Mouse (Mus musculus) R1 (cell line): Measurements from ENCODE around the gene Epor.
A peak's percentile ranks its signal among the peaks of the same experiment; 100 is the strongest.

Experiments
- DNase-seq: peaks from one replicate; pipeline ENCODE4 v3.0.0-alpha.2; 2018; ENCODE audit warnings: low read depth, low spot score

Gene Epor

DNA sequence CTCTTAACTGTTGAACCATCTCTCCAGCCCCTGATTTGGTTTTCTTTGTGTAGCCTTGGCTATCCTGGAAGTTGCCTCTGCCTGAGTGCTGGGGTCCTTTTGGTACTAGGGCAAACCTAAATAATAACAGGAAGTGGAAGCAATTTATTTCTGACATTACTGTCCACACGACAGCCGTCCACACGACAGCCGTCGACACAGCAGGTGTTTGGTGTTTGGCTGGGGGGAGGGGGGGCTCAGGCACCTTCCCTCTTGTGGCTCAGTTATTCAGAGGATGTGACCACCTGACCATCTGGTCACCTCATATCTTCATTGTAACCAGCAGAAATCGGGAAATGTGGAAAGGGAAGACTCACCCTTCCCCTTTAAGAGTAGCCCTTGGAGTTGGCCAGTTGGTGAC is 5.6 kb upstream of the Epor start:
- DNase-seq = no peak

DNA sequence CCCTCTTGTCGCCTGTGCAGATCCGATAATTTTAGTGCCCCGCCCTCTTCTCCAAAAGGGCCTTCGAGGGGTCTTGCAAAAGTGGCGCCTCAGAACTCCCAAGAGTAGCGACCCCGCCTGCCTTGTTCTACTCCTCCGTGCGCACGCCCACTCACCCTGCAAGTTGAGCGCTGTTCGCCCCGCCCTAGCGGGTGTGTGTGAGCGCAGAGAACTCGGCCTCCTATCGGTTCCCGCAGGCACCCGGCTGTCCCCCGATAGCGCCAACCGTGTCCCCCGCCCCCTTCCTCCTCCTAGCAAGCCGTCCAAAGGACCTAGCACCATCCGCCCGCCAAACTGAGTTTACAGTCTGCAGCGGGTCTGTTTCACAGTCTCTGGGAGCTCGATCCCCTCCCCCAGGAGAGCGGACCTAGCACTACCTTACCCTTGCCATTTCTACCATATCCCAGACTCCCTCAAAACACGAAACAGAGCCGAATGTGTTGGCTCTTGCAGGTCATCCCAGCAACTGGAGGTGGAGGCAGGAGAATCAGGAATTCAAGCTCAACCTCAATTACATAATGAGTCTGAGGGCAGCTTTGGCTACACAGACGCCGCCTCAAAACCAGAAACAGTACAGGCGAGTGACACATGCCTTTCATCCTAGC is 768 bp downstream of the Epor start:
- DNase-seq = peak; percentile 85

- no peak for DNase-seq
Observed at GRCm38 (mm10) chr9:21962010-21962409, 1.3 kb downstream of the Epor start.

DNA sequence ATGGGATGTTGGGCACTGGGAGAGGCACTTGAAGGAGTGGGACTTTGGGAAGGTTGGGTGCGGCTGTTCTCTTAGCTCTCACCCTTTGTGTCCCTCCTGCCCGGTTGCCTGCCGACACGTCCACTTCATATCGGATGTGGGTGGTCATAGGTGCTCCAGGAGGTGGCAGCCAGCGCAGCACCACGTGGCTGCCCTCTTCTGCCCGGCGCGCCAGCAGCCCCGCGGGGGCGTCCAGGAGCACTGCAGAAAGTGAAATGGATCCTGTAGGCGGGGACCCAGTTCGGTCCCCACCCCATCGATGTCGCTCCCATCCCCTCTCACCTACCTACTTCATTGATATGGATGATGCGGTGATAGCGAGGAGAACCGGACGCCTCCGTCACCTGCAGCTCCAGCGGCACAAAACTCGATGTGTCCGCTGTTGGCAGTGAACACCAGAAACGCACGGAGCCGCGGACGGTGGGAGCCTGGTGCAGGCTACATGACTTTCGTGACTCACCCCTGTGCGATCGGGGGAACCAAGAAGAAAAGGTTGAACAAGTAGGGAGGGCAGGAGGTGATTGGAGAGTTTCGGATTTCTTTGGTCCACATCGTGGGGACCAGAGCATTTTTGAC is 1.8 kb downstream of the Epor start:
- DNase-seq = no peak

- DNase-seq = no peak
Observed at GRCm38 (mm10) chr9:21960558-21961208, 2.6 kb downstream of the Epor start.

DNA sequence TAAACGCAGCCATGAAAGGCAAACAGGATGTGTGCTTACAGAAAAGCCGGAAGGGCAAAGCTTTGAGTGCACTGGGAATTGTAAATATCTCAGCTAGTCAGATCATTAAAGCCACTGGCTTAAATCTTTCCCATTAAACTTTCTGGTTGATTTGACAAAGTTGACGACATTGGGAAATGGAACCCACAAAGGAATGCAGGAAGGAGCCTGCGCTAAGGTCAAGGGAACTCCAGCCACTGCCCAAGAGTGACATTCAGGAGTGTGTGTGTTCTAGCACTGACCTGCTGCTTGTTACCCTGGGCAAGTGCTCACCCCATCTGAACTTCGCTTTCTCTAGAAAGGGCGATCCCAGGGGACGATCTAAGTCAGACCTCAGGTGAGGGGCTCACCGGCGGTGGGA is 3.2 kb downstream of the Epor start:
- no peak for DNase-seq

DNA sequence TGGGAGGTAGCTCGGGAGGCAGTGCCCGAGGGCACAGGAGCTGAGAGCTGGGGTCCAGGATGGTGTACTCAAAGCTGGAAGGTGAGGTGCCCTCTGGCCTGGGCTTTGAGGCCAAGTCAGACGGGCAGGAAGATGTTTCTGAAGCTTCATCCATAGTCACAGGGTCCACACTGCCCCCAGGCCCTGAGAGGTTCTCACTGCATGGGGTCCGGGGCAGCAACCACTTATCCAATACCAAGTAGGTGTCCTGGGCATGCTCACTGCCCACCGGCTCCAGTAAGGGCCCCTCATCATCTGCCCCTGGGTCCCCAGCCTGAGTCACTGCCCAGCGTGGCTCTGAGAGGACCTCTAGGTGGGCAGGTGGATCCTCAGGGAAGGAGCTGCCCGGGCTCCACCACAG is 4.1 kb downstream of the Epor start:
- no peak for DNase-seq

GRCm38 (mm10) chr9:21958372-21958771 is 4.9 kb downstream of the Epor start:
- no peak for DNase-seq

DNA sequence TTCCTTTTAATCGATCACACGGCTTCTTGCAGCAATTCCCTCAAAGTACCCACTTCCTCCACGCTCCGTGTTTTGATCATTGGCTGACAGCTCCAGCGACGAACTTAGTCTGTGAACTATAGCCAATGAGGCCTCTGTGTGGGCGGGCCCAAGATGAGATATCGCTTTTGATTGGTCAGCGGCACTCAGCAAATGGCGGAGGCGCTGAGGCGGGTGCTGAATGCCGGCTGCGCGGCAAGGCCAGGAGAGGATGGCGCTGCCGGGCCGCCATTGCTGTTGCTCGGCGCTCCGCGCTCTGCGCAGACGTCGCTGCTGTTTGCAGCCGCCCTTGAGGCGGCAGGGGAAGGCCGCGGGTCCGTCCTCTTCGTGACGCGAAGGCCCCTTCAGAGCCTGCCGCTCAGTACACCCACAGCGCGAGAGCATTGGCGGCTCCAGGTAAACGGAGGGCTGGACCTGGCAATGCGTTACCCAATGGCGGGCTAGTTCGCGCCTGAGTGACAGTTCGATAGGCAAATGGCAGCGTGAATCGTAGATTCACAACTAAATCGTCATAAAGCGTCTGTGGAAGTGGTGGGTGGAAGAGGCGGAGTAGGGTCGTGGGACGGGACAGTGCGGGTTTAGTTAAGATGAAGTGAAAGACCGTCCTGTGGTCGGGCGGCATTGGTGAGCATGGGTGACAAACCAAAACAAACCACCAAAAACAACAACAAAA is 7.6 kb downstream of the Epor start, which contains the start of gene Swsap1:
TSS of gene Swsap1 (plus strand) at position 186 of the 712 bp plus-strand sequence.
- DNase-seq = peak; percentile 100

- no peak for DNase-seq
Observed at GRCm38 (mm10) chr9:21955225-21955569, 8.1 kb downstream of the Epor start.

DNA sequence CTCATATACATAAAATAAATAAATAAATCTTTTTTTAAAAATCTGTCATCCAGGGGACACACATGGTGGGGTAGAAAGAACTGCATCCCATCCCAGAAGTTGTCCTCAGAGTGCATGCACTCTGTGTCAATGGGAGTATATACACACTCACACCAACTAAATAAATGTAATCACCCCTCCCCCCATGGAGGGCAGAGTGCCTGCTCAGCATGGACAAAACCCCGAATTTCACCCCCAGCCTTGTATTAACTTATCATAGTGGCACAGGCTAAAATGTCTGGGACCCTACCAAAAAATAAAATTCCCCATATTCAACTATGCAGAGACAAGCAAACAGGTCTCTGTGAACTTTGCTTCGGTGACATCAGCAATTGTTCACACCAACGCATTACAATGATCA is 8.7 kb downstream of the Epor start:
- no peak for DNase-seq

DNA sequence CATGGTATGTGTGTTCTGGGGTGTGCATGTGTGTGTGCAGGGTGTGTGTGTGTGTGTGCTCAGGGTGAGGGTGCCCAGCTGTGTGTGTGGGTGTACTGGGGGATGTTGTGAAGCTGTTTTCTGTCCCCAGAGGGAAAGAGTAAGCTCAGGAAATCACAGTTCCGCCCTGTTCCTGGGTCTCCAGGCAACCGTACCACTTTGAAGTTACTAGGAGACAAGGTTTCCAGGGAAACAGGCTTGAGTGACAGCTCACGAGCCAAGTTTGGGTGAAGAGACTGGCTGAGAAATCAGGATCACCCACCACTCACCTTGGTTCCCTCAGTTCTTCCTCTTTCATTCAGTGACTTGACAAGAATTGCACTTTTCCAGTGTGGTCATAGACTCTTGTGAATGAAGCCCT is 9.7 kb downstream of the Epor start:
- DNase-seq = peak; percentile 61

DNA sequence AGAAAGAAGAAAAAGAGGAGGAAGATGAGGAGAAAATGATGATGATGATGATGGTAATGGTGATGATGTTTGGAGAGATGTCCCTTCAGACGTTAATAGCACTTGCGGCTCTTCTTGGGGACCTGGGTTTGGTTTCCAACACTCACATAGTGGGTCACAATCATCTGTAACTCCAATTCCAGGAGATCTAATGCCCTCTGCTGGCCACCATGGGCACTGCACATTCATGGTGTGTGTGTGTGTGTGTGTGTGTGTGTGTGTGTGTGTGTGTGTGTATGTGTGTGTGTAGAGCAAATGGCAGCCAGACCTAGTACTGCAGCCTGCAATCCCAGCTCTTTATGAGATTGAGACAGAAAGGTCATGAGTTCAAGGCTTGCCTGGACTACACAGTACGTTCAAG is 11.3 kb downstream of the Epor start:
- peak; percentile 72 for DNase-seq

- DNase-seq = peak; percentile 63
Observed at GRCm38 (mm10) chr9:21950322-21950721, 13.0 kb downstream of the Epor start.

- DNase-seq = no peak
Observed at GRCm38 (mm10) chr9:21948790-21949189, 14.5 kb downstream of the Epor start.

GRCm38 (mm10) chr9:21948146-21948545 is 15.2 kb downstream of the Epor start:
- no peak for DNase-seq

GRCm38 (mm10) chr9:21947540-21948130 is 15.7 kb downstream of the Epor start:
- DNase-seq = no peak

DNA sequence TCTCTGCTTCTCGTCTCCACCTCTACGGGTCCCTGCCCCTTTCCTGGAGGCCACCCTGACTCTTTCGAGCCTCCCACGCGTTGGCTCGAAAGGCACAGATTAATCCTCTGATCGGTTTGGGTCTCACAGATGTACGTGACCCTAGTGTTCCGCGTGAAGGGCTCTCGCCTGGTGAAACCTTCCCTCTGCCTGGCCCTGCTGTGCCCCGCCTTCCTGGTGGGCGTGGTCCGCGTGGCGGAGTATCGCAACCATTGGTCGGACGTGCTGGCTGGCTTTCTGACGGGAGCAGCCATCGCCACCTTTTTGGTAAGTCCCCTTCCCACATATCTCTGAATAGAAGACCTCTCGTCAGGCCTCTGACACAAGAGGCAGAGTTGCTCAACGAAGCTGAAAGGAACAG is 19.0 kb downstream of the Epor start:
- DNase-seq = peak; percentile 85

DNA sequence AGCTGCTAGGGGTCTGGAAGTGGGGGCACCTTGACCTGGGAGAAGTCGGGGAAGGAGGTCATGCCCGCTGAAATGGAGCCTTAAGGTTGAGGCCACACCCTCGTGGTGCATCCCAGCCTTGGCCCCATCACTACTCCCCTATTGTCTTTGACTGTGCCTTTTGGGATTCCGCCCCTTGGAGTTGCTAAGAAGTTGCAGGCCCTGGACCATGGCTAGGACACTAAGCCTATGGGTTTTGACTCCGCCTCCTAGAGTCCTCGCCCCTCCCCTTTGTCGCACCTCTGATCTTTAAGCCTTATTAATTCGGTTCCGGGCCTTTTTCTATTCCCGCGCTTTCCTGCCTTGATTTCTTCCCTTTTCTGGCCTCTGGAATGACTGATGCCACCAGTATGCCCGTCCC is 19.7 kb downstream of the Epor start:
- peak; percentile 76 for DNase-seq

GRCm38 (mm10) chr9:21943046-21943445 is 20.3 kb downstream of the Epor start:
- DNase-seq = no peak

DNA sequence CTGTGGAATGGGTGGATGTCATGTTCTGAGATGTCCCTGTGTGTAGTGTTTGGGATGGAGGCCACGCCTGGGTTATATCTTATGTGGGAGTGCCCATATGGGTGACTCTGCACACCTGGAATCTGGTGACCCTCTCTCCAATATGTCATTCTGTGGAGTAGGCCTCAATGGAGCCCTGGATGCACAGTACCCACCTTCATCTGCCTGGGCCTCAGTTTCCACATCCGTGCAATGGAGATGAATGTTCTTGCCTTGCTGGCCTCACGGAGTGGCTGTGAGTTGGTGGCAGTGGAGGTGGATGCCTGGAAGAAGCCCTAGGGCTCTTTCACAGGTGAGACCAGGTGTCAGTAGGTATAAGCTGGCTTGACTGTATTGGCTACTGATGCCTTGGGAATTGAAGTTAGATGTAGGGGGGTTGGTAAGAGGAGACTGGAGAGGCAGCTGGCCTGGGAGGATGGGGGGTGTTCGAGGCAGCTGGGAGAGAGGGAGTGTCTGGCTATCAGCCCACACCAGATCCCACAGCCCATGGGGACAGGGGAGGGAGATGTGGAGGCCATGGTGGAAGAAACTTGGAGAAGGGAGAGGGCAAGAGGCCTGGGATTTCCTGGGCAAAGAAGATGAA is 25.0 kb downstream of the Epor start:
- no peak for DNase-seq

DNA sequence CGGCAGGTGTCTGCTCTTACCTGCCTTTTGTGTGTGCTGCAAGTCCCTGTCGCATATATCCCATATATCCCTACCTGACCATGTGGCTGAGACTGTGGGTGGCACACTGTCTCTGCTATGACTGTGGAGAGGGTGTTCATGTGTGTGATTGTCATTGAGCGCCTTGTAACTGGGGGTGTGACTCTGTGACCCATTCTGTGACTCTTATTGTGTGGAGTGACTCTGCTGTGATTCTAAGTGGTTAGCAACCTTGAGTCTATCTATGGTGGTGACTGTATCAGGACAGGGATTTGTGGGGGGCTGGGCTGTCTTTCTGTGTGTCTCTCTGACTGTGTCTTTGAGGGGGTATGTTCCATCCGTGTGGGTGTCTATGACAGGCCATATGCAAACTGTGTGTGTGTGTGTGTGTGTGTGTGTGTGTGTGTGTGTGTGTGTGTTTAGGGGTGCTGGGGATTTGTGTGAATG is 25.6 kb downstream of the Epor start:
- DNase-seq = no peak
